34 mouse cellular contexts compared by ENCODE assay signal in the genomic region with DNA sequence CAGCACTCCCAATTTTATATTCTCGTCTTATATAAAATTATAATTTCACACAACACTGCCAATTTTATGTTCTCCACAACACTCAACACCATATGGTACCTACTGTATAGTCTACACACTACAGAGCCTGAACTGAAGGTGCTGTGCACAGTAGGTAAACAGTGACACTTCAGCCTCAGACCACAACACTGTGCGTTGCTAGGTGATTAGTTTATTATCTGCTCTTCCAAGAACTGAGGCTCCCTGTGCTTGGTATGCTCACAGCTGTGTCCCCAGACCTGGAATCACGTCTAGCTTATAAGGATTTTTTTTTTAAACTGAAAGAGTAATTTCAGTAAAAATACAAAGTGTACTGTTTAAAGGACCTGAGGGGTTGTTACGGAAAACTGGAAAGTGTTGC. TPM values are rescaled to one million over a fixed set of nuclear protein-coding genes. Genes with fewer than 3 reads are reported as not detected.
A peak's percentile ranks its signal among the peaks of the same experiment; 100 is the strongest.
DNase-seq lines count a peak whose midpoint lies in the region; ATAC-seq lines count a peak whose summit lies in the region.
"Had no signal": no experiment of that assay in that cellular context is flagged by ENCODE, and none has a peak within 500 bp of the region (broad histone marks: within the 10 kb centered on the region; RNA-seq: fewer than 3 reads in every experiment).

No protein-coding gene starts in this region.

- H3K9ac ChIP-seq in limb, embryonic 12.5 days (replicated peaks), result no peak overlapping the region
- H3K9ac ChIP-seq in liver, embryonic 13.5 days, result no peak overlapping the region
- H3K9ac ChIP-seq: embryonic facial prominence, embryonic 15.5 days; forebrain, embryonic 12.5 days; heart, embryonic 13.5 days; limb, embryonic 13.5 days; midbrain, embryonic 15.5 days; neural tube, embryonic 15.5 days had no signal

- intact Hi-C loops in left cerebral cortex, postnatal 4 days (cut with DNase I), result no loop called here

- H3K36me3 ChIP-seq in limb, embryonic 12.5 days, result no peaks in the 10 kb centered on the region
- H3K36me3 ChIP-seq in limb, embryonic 10.5 days, result no peaks in the 10 kb centered on the region
- no peaks in the 10 kb centered on the region for H3K36me3 ChIP-seq in liver, embryonic 13.5 days
- H3K36me3 ChIP-seq: embryonic facial prominence, embryonic 10.5 days; embryonic facial prominence, embryonic 15.5 days; forebrain, embryonic 12.5 days; heart, embryonic 13.5 days; limb, embryonic 13.5 days; midbrain, embryonic 10.5 days; midbrain, embryonic 15.5 days; neural tube, embryonic 15.5 days had no signal

- peaks cover 12% of the 10 kb centered on the region; the same call in 1 of the 2 replicates for H3K4me1 ChIP-seq in limb, embryonic 12.5 days (replicated peaks)
- peaks cover 14% of the 10 kb centered on the region for H3K4me1 ChIP-seq in limb, embryonic 10.5 days
- H3K4me1 ChIP-seq in liver, embryonic 13.5 days (replicated peaks), result peaks cover 61% of the 10 kb centered on the region

- no peak for DNase-seq in limb, embryonic 10.5 days (ENCODE audit: low spot score)
- peak; percentile 27 for DNase-seq in brain, adult 2 months (ENCODE audit: low read depth, low spot score)
- peak; percentile 35 for DNase-seq in liver, embryonic 13.5 days
- no peak for DNase-seq in gastrocnemius, postnatal 4 days (ENCODE audit: low spot score in 2 of 2)
- DNase-seq in left cerebral cortex, postnatal 4 days, result no peak
- DNase-seq: adrenal gland, adult 2 months; adrenal gland, postnatal 36 days; cerebellum, adult 11-12 months; cerebellum, adult 9-11 months; gastrocnemius, adult 2 months; gastrocnemius, postnatal 36 days; heart, adult 2 months; heart, postnatal 10 days; kidney, adult 8-10 months; kidney, postnatal 10 days; lung, adult 2 months; lung, postnatal 10 days; right cerebral cortex, postnatal 4 days; thymus, adult 2 months; thymus, postnatal 36 days had no signal

- no peaks in the 10 kb centered on the region for H3K9me3 ChIP-seq in limb, embryonic 12.5 days
- H3K9me3 ChIP-seq in limb, embryonic 10.5 days (replicated peaks), result no peaks in the 10 kb centered on the region
- H3K9me3 ChIP-seq in liver, embryonic 13.5 days (replicated peaks), result no peaks in the 10 kb centered on the region
- H3K9me3 ChIP-seq: embryonic facial prominence, embryonic 10.5 days; embryonic facial prominence, embryonic 15.5 days; forebrain, embryonic 12.5 days; heart, embryonic 13.5 days; limb, embryonic 13.5 days; midbrain, embryonic 10.5 days; midbrain, embryonic 15.5 days; neural tube, embryonic 15.5 days had no signal

- H3K4me2 ChIP-seq in limb, embryonic 12.5 days, result no peak overlapping the region
- H3K4me2 ChIP-seq in liver, embryonic 13.5 days, result no peak overlapping the region
- H3K4me2 ChIP-seq: embryonic facial prominence, embryonic 15.5 days; forebrain, embryonic 12.5 days; heart, embryonic 13.5 days; limb, embryonic 13.5 days; midbrain, embryonic 15.5 days; neural tube, embryonic 15.5 days had no signal

- no peak for ATAC-seq in limb, embryonic 12.5 days (ENCODE audit: insufficient number of reproducible peaks, insufficient read depth, low FRiP score, low TSS enrichment, low read depth)
- ATAC-seq in liver, embryonic 13.5 days (ENCODE audit: low read depth), result peak; percentile 36
- 0 out of 2 replicates have a peak, but pooled peaks have one; percentile 20 for ATAC-seq in megakaryocyte-erythroid progenitor cell, adult 5-6 weeks (replicated peaks; ENCODE audit: low FRiP score, low TSS enrichment, poor library complexity, severe bottlenecking)
- ATAC-seq: activated CD4-positive, CD25-positive, alpha-beta regulatory T cell, adult 4 months; CD4-positive, CD25-positive, alpha-beta regulatory T cell, adult 4 months; hindbrain, embryonic 16.5 days; midbrain, embryonic 15.5 days had no signal

- 0 out of 2 replicates have a peak overlapping the region, but pooled peaks have one; percentile 53 for H3K27ac ChIP-seq in limb, embryonic 12.5 days
- H3K27ac ChIP-seq in limb, embryonic 10.5 days, result no peak overlapping the region
- H3K27ac ChIP-seq in liver, embryonic 13.5 days, result peak overlapping the region; percentile 97; the same call in 1 of the 2 replicates
- H3K27ac ChIP-seq: embryonic facial prominence, embryonic 10.5 days; embryonic facial prominence, embryonic 15.5 days; forebrain, embryonic 12.5 days; gastrocnemius, adult 2 months; heart, adult 2 months; heart, embryonic 13.5 days; macrophage; midbrain, embryonic 10.5 days; midbrain, embryonic 15.5 days; neural tube, embryonic 15.5 days had no signal

- no peak overlapping the region for H3K4me3 ChIP-seq in limb, embryonic 12.5 days (replicated peaks)
- no peak overlapping the region for H3K4me3 ChIP-seq in limb, embryonic 10.5 days
- H3K4me3 ChIP-seq in liver, embryonic 13.5 days (replicated peaks), result no peak overlapping the region
- H3K4me3 ChIP-seq: embryonic facial prominence, embryonic 10.5 days; embryonic facial prominence, embryonic 15.5 days; forebrain, embryonic 12.5 days; gastrocnemius, adult 2 months; heart, adult 2 months; heart, embryonic 13.5 days; limb, embryonic 13.5 days; midbrain, embryonic 10.5 days; midbrain, embryonic 15.5 days; neural tube, embryonic 15.5 days had no signal

- no peaks in the 10 kb centered on the region for H3K27me3 ChIP-seq in limb, embryonic 12.5 days
- no peaks in the 10 kb centered on the region for H3K27me3 ChIP-seq in limb, embryonic 10.5 days (ENCODE audit: low read depth, poor library complexity, severe bottlenecking)
- no peaks in the 10 kb centered on the region for H3K27me3 ChIP-seq in liver, embryonic 13.5 days
- H3K27me3 ChIP-seq: embryonic facial prominence, embryonic 15.5 days; forebrain, embryonic 12.5 days; heart, embryonic 13.5 days; limb, embryonic 13.5 days; midbrain, embryonic 15.5 days; neural tube, embryonic 15.5 days had no signal

- WGBS in limb, embryonic 12.5 days, result 68% methylated on average over 4 of the region's 4 CpGs
- WGBS in limb, embryonic 10.5 days, result 78% methylated on average over 4 of the region's 4 CpGs
- WGBS in liver, embryonic 13.5 days (ENCODE audit: insufficient replicate concordance), result 49% methylated on average over 4 of the region's 4 CpGs

RNA-seq across cellular contexts. Expression of gene Afg1l, which starts 2.4 kb away (rescaled TPM):
- polyA plus RNA-seq in limb, embryonic 12.5 days (2016; fragmentation: Nextera tagmentation; extraction: Ambion mirVana), result 5.3 and 5.4 TPM in 2 replicates
- polyA plus RNA-seq in limb, embryonic 10.5 days (2016; fragmentation: Nextera tagmentation; extraction: Ambion mirVana), result 4.0 and 4.6 TPM in 2 replicates
- 2.4 and 2.7 TPM in 2 replicates for polyA plus RNA-seq in liver, embryonic 13.5 days (2015; fragmentation: Nextera tagmentation; extraction: Ambion mirVana)
- total RNA-seq in megakaryocyte-erythroid progenitor cell, adult 5-6 weeks (2014; fragmentation: Nextera tagmentation), result 3.4 and 5.9 TPM in 2 replicates
- 5.0 and 8.9 TPM in 2 replicates for total RNA-seq in megakaryocyte-erythroid progenitor cell, adult 5-6 weeks (2017)
- 1 to 10 TPM; 5.0 to 6.3 TPM for total RNA-seq in gastrocnemius, postnatal 4 days (2021)
- total RNA-seq in left cerebral cortex, postnatal 4 days (2021), result 1 to 10 TPM; 5.0 to 5.3 TPM

RNA-seq across cellular contexts. Expression of gene Snx3, which starts 21.1 kb away (rescaled TPM):
- 243 and 244 TPM in 2 replicates for polyA plus RNA-seq in limb, embryonic 12.5 days (2016; fragmentation: Nextera tagmentation; extraction: Ambion mirVana)
- polyA plus RNA-seq in limb, embryonic 10.5 days (2016; fragmentation: Nextera tagmentation; extraction: Ambion mirVana), result 236 and 240 TPM in 2 replicates
- polyA plus RNA-seq in liver, embryonic 13.5 days (2015; fragmentation: Nextera tagmentation; extraction: Ambion mirVana), result 294 and 318 TPM in 2 replicates
- total RNA-seq in megakaryocyte-erythroid progenitor cell, adult 5-6 weeks (2014; fragmentation: Nextera tagmentation), result 281 and 293 TPM in 2 replicates
- 83.3 and 144 TPM in 2 replicates for total RNA-seq in megakaryocyte-erythroid progenitor cell, adult 5-6 weeks (2017)
- 100 to 1,000 TPM; 143 to 147 TPM for total RNA-seq in gastrocnemius, postnatal 4 days (2021)
- total RNA-seq in left cerebral cortex, postnatal 4 days (2021), result 100 to 1,000 TPM; 164 to 170 TPM

Comparison
In these comparisons a context has a peak if more than half of its experiments do, and no peak if none do; other contexts are left out.
1. DNase-seq: peak in brain, adult 2 months (single experiment) and liver, embryonic 13.5 days (single experiment); none in limb, embryonic 10.5 days (single experiment), gastrocnemius, postnatal 4 days (0 of 2) and left cerebral cortex, postnatal 4 days (single experiment).